Mouse (Mus musculus) heart, embryonic 12.5 days (tissue): ENCODE measurements around the gene Astl. TPM values are rescaled to one million over a fixed set of nuclear protein-coding genes. Genes with fewer than 3 reads are reported as not detected.

Experiments used
- ATAC-seq: fragments of 200-750 bp; cut with Nextera tagmentation; 2 replicates; pipeline ENCODE4 v1.8.0; 2017; ENCODE audit warnings: moderate TSS enrichment, moderate library complexity; ENCODE audit not compliant: insufficient number of reproducible peaks, low FRiP score
- H3K27ac ChIP-seq: fragments of 300-500 bp; sonication (generic); 2 replicates; pipeline ENCODE4 v1.5.1; 2016; ENCODE audit warnings: mild to moderate bottlenecking, moderate library complexity; ENCODE audit not compliant: poor library complexity, severe bottlenecking
- H3K27me3 ChIP-seq: fragments of 300-500 bp; sonication (generic); replicated peaks from 2 replicates; pipeline ENCODE4 v1.6.1; 2016; ENCODE audit warnings: mild to moderate bottlenecking, moderate library complexity
- H3K36me3 ChIP-seq: fragments of 300-500 bp; sonication (generic); 2 replicates; pipeline ENCODE4 v1.6.1; 2016; ENCODE audit warnings: mild to moderate bottlenecking, moderate library complexity
- H3K4me1 ChIP-seq: fragments of 300-500 bp; sonication (generic); replicated peaks from 2 replicates; pipeline ENCODE4 v1.6.1; 2016; ENCODE audit warnings: mild to moderate bottlenecking
- H3K4me2 ChIP-seq: fragments of 300-500 bp; sonication (generic); 2 replicates; pipeline ENCODE4 v1.6.1; 2016; ENCODE audit warnings: mild to moderate bottlenecking, moderate library complexity
- H3K4me3 ChIP-seq: fragments of 300-500 bp; sonication (generic); 2 replicates; pipeline ENCODE4 v1.5.1; 2016; ENCODE audit warnings: mild to moderate bottlenecking
- H3K9ac ChIP-seq: fragments of 300-500 bp; sonication (generic); 2 replicates; pipeline ENCODE4 v1.6.1; 2016; ENCODE audit warnings: mild to moderate bottlenecking, moderate library complexity
- H3K9me3 ChIP-seq: fragments of 300-500 bp; sonication (generic); replicated peaks from 2 replicates; pipeline ENCODE4 v1.6.1; 2016; ENCODE audit warnings: mild to moderate bottlenecking, moderate library complexity
- WGBS: fragments of 180-500 bp; shearing (Covaris S2); methylation state at CpG from one replicate; pipeline ENCODE4 v1.1.7; 2016; 5-methylcytosine and 5-hydroxymethylcytosine counted together
- polyA plus RNA-seq: library from polyadenylated mRNA; unstranded; fragments of >200 nt; fragmentation: Nextera tagmentation; extraction: Ambion mirVana; gene quantifications from 2 replicates; pipeline ENCODE4 v1.2.1, GENCODE M21; 2016

Gene Astl
- polyA plus RNA-seq, 1 experiment from 2014 or later = not detected

GRCm38 (mm10) chr2:127367126-127367820, 28.8 kb downstream of the Astl start:
- H3K9ac ChIP-seq = 0 out of 2 replicates have a peak overlapping the region, but pooled peaks have one; percentile 5
- no peak overlapping the region for H3K27ac ChIP-seq
- H3K4me2 ChIP-seq = peak overlapping the region; percentile 22
- H3K4me1 ChIP-seq = peaks cover 52% of the 10 kb centered on the region
- no peaks in the 10 kb centered on the region for H3K9me3 ChIP-seq
- no peak overlapping the region for H3K4me3 ChIP-seq
- H3K27me3 ChIP-seq = peaks cover 55% of the 10 kb centered on the region
- no peak for ATAC-seq
- H3K36me3 ChIP-seq = no peaks in the 10 kb centered on the region
- WGBS = 54% methylated on average over 10 of the region's 10 CpGs

GRCm38 (mm10) chr2:127369703-127370376, 31.4 kb downstream of the Astl start:
- Histone ChIP-seq H3K9ac (peak overlapping the region; percentile 39), H3K4me2 (peak overlapping the region; percentile 62), H3K36me3 (no peaks in the 10 kb centered on the region), H3K4me3 (peak overlapping the region; percentile 26; the same call in 1 of the 2 replicates), H3K27me3 (peaks cover 30% of the 10 kb centered on the region), H3K27ac (peak overlapping the region; percentile 88), H3K9me3 (no peaks in the 10 kb centered on the region), H3K4me1 (peaks cover 39% of the 10 kb centered on the region)
- whole genome bisulfite sequencing = 58% methylated on average over 5 of the region's 5 CpGs
- no peak for ATAC-seq

GRCm38 (mm10) chr2:127370561-127371483, 32.4 kb downstream of the Astl start:
- H3K9ac ChIP-seq = peak overlapping the region; percentile 53
- peak; percentile 89 for ATAC-seq

GRCm38 (mm10) chr2:127371484-127371861, 33.0 kb downstream of the Astl start:
- H3K27ac ChIP-seq = peak overlapping the region; percentile 88
- H3K36me3 ChIP-seq = no peaks in the 10 kb centered on the region
- peak; percentile 80 for ATAC-seq
- WGBS = 58% methylated on average over 1 of the region's 1 CpGs
- H3K9ac ChIP-seq = no peak overlapping the region
- peaks cover 54% of the 10 kb centered on the region for H3K4me1 ChIP-seq
- H3K9me3 ChIP-seq = no peaks in the 10 kb centered on the region
- H3K4me3 ChIP-seq = no peak overlapping the region; the same call in 1 of the 2 replicates
- H3K27me3 ChIP-seq = peaks cover 14% of the 10 kb centered on the region
- H3K4me2 ChIP-seq = peak overlapping the region; percentile 62

More at GRCm38 (mm10) chr2:127370561-127371483, 32.4 kb downstream of the Astl start:
- Histone ChIP-seq H3K4me1 (peaks cover 48% of the 10 kb centered on the region), H3K27me3 (peaks cover 21% of the 10 kb centered on the region), H3K36me3 (no peaks in the 10 kb centered on the region), H3K4me2 (peak overlapping the region; percentile 62), H3K27ac (peak overlapping the region; percentile 88), H3K4me3 (peak overlapping the region; percentile 26), H3K9me3 (no peaks in the 10 kb centered on the region)
- 16% methylated on average over 9 of the region's 9 CpGs for WGBS

- H3K9ac ChIP-seq = no peak overlapping the region
- no peak overlapping the region for H3K4me3 ChIP-seq
- peaks cover 13% of the 10 kb centered on the region; the same call in 1 of the 2 replicates for H3K27me3 ChIP-seq
- WGBS = 86% methylated on average over 2 of the region's 2 CpGs
- H3K9me3 ChIP-seq = no peaks in the 10 kb centered on the region
- peak overlapping the region; percentile 88 for H3K27ac ChIP-seq
- no peaks in the 10 kb centered on the region for H3K36me3 ChIP-seq
- H3K4me1 ChIP-seq = peaks cover 56% of the 10 kb centered on the region
- H3K4me2 ChIP-seq = no peak overlapping the region; the same call in 1 of the 2 replicates
- ATAC-seq = peak; percentile 48
Observed at GRCm38 (mm10) chr2:127372082-127372481, 33.6 kb downstream of the Astl start.

GRCm38 (mm10) chr2:127374131-127374530, 35.7 kb downstream of the Astl start:
- Histone ChIP-seq H3K4me2 (no peak overlapping the region), H3K27ac (no peak overlapping the region), H3K9me3 (no peaks in the 10 kb centered on the region), H3K27me3 (0 out of 2 replicates have a peak, but pooled peaks cover 5% of the 10 kb centered on the region), H3K9ac (no peak overlapping the region), H3K36me3 (no peaks in the 10 kb centered on the region), H3K4me3 (no peak overlapping the region), H3K4me1 (peaks cover 69% of the 10 kb centered on the region)
- WGBS = 71% methylated on average over 3 of the region's 3 CpGs
- ATAC-seq = no peak

- Histone ChIP-seq H3K27ac (no peak overlapping the region), H3K36me3 (no peaks in the 10 kb centered on the region), H3K4me2 (no peak overlapping the region), H3K9ac (no peak overlapping the region), H3K27me3 (no peaks in the 10 kb centered on the region), H3K4me3 (no peak overlapping the region), H3K9me3 (no peaks in the 10 kb centered on the region), H3K4me1 (peaks cover 66% of the 10 kb centered on the region)
- no peak for ATAC-seq
- WGBS = 25% methylated on average over 3 of the region's 3 CpGs
Observed at GRCm38 (mm10) chr2:127375087-127375486, 36.6 kb downstream of the Astl start.

- Histone ChIP-seq H3K27ac (no peak overlapping the region), H3K4me1 (peaks cover 58% of the 10 kb centered on the region)
- ATAC-seq = no peak
Observed at GRCm38 (mm10) chr2:127375759-127376341, 37.4 kb downstream of the Astl start.

GRCm38 (mm10) chr2:127376423-127377051, 38.1 kb downstream of the Astl start:
- Histone ChIP-seq H3K4me3 (no peak overlapping the region), H3K4me1 (peaks cover 51% of the 10 kb centered on the region), H3K27ac (no peak overlapping the region), H3K36me3 (no peaks in the 10 kb centered on the region), H3K9ac (no peak overlapping the region), H3K4me2 (no peak overlapping the region), H3K27me3 (no peaks in the 10 kb centered on the region), H3K9me3 (no peaks in the 10 kb centered on the region)
- no peak for ATAC-seq
- 76% methylated on average over 6 of the region's 6 CpGs for WGBS

More at GRCm38 (mm10) chr2:127375759-127376341, 37.4 kb downstream of the Astl start:
- WGBS = 44% methylated on average over 7 of the region's 7 CpGs
- Histone ChIP-seq H3K27me3 (no peaks in the 10 kb centered on the region), H3K9me3 (no peaks in the 10 kb centered on the region), H3K4me2 (no peak overlapping the region), H3K4me3 (no peak overlapping the region), H3K9ac (no peak overlapping the region), H3K36me3 (no peaks in the 10 kb centered on the region)

- Histone ChIP-seq H3K4me3 (no peak overlapping the region), H3K4me1 (peaks cover 42% of the 10 kb centered on the region), H3K9ac (no peak overlapping the region), H3K4me2 (no peak overlapping the region), H3K27me3 (no peaks in the 10 kb centered on the region), H3K36me3 (no peaks in the 10 kb centered on the region), H3K27ac (no peak overlapping the region), H3K9me3 (no peaks in the 10 kb centered on the region)
- ATAC-seq = no peak
- WGBS = 66% methylated on average over 7 of the region's 7 CpGs
Observed at GRCm38 (mm10) chr2:127377942-127378610, 39.6 kb downstream of the Astl start.
